Mouse (Mus musculus) layer of hippocampus, adult 18-20 months (tissue): ENCODE results near the gene Eid3. TPM values are rescaled to one million over a fixed set of nuclear protein-coding genes. Genes with fewer than 3 reads are reported as not detected.

Source experiments
- DNase-seq, 2 experiments: peaks; one replicate each; pipeline ENCODE4 v3.0.0; 2022; ENCODE audit warnings: low spot score in 2 of 2
- long read RNA-seq: library from polyadenylated mRNA; stranded (forward); transcript quantifications from one replicate; pipeline ENCODE4 v2.0.0, GENCODE M21; 2021
- total RNA-seq, 2 experiments: library from RNA; stranded (reverse); gene quantifications; 2 replicates each; pipeline ENCODE4 v1.2.3; 2021

Gene Eid3
- 1 to 10 TPM in 1 of 2 experiments, under 1 TPM in 1; 0.84 to 1.6 TPM for total RNA-seq
- long read RNA-seq = 0 reads

DNA sequence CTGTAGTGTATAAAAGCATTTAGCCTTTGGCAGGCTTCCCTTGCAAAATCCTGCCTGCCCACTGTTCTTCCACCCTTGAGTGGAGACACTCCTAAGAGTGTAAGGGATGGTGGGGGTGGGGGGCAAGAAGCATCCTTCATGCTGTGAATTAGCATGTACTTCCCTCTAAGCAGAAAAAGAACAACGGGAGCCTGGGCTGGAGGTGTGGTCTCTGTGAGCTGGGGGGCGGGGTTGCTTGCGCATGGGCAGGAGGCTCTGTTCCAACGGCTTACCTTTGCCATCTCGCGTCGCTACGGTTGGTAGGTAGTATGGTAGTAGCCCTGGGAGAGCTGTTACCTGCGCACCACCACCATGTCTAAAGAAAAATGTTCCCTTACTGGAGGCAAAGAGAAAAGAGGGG lies at the start of gene Eid3:
Gene Eid3, plus strand, starts transcription at position 271 of the 400 bp plus-strand sequence.
- no peak for DNase-seq

DNA sequence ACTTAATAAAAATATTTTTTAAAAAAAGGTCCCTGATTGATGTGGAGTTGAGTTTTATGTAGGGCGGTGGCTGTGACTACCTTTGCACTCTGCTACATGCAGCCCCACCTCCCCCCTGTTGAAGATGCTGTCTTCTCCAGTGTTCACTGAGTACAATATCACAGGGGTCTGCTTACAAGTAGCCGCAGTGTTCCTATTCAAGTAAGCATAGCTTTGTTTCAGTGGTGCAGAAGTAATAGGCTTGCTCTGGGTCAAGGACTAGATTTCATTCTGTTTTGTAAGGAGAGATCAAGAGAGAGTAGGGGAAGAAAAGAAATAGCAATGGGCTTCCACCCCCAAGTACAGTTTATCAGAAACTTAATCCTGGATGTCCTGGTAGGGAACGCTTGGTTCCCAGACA lies 48.9 kb upstream of the Eid3 start:
- DNase-seq = no peak

DNA sequence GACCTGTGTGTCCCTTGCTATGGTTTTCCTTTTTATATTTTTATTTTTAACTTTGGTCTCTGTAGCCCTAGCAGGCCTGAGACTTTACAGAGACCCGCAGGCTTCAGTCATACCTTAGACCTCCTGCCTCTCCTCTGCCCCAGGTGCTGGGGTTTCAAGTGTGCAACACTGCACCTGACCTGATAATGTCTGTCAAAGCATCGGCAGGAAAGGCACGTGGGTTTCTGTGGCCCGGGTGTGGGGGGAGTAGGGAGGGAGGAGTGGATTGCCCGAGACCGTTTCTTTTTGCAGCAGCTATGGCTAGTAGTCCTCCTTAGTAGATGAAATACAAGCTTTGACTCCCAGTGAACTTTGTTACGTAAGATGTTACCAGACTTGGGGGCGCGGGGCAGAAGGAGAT lies 48.5 kb upstream of the Eid3 start:
- no peak for DNase-seq

DNA sequence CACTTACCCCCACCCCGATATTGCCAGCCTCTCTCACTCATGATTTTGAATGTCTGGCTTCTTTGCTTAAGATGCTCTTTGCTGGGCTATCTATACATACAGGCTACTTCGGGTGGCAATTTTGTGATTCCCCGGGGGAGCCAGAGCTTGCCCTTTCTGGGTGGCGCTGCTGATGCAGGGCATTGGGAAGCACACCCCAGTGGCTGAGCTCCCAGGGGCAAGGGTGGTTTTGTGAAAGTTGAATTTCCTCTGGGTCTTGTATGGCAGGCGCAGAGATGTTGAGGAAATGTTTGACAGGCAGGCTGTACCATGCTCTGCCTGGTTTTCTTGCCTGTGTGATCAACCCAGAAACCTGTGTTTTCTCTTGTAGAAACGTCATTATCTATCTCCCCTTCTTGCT lies 47.8 kb upstream of the Eid3 start:
- no peak for DNase-seq

DNA sequence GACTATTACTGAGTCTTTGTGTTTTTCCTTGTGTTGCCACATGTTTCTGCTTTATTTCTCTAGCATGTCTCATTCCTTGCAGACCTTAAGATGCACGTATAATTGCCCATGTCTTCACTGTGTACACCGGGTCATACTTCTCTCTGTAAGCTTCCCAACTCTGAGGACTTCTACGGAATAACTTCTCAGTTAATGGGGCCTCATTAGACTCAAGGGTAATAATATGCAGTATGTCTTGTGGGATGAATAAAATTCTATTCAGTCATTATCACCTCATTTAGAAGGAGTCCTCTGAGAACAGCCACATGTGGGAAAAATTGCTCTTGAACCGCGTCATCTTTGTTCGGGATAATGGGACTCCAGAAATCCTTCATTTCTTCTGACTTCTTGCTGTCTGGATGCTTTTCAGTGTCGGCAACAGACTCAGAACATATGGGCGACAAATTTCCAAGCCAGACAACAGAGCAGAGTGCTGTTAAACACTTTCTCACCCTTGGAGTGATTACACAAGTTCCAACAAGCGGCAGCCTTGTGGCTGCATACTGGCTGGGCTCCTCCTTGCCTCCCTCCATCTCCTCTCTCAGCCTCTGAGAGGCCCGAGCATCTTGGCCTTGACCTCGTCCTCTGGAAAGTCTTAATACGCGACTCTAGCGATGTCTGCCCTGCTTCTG lies 43.2 kb upstream of the Eid3 start:
- no peak for DNase-seq

DNA sequence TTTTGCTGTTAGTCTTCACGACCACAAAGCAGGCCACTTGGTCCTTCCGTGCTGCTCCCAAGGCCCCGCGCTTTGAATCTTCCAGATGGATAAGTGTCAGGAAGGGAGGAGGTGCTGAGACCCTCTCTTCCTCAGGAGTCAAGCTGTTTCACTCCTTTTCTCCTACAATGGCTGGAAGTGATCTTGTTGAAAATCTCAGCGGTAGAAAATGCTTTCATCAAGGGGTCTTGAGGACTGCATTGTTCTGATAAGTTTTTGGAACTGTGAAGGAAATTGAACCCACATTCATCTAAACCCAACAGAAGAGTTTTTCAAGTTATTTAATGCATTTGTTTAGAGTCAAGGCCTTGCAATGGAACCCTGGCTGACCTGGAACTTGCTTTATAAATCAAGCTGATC lies 42.6 kb upstream of the Eid3 start:
- DNase-seq = no peak

DNA sequence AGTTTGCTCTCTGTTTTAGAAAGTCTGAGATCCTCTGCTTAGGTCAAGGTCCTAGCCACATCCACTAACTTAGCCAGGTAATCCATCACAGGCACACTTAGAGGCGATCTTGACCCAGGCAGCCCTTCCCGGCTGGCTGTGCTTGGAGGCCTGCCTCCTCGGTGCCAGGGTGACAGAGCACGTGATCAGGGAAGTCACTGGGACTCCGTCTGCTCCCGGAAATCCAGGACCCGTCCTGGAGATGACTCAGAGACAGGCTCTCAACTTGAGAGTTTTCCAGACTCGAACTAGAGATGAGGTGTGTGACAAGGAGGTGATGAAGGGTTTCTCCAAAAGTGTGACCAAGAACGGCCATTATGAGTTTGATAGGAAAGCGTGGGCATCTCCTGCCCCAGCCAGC lies 41.9 kb upstream of the Eid3 start:
- DNase-seq = no peak

DNA sequence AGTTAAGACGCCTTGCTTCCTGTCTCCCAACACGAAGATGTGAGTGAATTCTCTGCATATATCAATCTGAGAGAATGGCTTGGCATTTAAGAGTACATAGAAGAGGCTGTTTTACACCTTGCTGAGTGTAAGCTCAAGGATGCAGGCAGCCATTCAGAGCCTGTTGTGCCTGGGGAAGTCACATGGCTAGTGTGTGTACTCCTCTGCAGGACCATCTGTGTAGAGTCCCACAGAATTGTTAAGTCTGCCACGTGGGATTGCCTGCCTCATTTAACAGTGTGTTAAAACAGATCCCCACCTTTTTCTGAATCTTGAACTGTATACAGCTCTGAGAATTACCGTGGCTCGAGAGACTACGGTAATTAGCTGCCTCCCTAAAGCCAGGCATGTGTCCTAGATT lies 39.9 kb upstream of the Eid3 start:
- DNase-seq = peak in 1 of 2 experiments; percentile 57

DNA sequence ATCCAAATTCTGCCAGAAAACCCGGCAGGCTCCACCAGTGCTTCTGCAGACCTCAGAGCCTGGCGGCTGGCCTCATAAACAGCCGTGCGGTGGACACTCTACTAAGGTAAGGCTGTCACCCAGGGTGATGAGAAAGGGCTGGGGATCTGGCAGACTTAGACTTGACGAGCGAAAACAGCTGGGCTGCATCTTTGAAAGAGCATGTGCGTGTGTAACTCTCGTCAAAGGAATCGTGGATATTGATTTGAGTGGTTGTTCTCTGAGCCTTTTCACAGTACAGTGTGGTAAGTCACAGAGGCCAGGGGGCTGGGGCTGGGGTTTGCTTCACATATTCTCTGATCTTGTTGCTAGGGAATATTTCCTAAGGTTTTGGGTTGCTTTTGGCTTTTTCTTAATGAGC lies 32.5 kb upstream of the Eid3 start, which contains the start of gene Txnrd1:
Gene Txnrd1, plus strand, starts transcription at position 26 of the 400 bp plus-strand sequence.
- DNase-seq = no peak

DNA sequence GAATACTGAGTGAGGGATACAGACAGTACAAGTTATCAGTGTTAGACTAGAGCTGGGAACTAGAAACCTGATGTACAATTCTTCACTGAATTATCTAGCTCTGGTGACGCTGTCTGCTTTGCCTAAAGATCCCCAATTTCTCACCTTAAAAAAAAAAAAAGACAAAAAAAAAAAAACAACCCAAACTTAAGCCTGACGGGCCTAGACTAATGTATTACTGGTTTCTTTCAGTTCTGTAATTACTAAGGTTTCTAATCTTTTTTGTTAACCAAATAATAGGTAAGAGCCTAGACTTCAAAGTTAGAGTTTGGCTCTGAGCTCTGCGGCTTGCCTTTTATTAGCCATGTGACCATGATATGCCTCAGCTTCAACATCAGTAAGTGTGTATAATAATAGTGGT lies 30.5 kb upstream of the Eid3 start:
- no peak for DNase-seq

DNA sequence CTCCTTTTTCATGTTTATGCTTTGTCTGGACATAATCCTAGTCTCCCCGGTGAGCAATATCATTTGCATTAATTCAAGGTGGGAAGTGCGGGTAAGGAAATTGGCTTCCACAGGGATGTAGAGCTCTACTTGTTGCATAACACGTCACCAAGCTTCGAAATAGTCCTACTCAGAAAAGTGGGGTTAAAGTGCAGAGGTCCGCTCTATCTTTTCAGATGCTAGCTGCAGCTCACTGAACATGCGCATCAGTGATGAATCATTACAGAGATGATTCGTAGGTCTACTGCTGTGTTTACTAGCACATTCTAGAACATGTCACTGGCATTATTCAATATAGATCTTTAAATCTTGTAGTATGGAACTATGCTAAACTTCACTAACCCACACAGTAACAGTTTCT lies 28.0 kb upstream of the Eid3 start:
- DNase-seq = no peak

DNA sequence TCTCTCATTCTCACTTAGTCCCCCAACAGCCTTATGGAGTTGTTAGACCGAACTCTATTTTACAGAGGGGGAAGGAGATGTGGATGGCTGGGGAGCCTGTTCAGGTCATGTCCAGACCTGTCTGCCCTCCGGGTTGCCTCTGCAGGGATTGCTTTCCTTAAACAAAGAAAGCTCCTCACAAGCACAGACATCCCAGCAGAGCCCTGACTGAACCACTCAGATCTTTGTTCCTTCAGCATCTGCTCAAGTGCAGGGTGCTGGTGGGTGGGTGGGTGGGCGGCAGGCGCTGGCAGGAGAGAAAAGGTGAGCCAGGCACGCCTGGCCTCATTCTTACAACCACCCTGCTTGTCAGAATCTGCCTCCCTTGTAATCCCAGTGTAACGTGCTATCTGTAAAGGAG lies 22.3 kb upstream of the Eid3 start:
- no peak for DNase-seq

DNA sequence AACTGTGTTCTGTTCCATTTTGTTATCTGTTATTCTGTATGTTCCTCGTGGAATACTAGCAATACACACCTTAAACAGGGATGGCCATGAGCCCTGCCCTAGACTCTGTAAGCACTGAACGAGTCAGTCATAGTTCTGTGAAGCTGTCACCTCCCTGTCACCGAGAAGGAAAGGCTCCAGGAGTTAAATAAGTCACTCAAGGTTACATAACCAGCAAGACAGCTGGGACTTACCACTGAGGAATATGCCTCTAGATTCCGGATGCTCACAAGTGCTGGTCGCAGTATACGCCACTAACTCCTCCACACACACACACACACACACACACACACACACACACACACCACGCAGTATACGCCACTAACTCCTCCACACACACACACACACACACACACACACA lies 21.7 kb upstream of the Eid3 start:
- peak in 1 of 2 experiments; percentile 16 for DNase-seq

DNA sequence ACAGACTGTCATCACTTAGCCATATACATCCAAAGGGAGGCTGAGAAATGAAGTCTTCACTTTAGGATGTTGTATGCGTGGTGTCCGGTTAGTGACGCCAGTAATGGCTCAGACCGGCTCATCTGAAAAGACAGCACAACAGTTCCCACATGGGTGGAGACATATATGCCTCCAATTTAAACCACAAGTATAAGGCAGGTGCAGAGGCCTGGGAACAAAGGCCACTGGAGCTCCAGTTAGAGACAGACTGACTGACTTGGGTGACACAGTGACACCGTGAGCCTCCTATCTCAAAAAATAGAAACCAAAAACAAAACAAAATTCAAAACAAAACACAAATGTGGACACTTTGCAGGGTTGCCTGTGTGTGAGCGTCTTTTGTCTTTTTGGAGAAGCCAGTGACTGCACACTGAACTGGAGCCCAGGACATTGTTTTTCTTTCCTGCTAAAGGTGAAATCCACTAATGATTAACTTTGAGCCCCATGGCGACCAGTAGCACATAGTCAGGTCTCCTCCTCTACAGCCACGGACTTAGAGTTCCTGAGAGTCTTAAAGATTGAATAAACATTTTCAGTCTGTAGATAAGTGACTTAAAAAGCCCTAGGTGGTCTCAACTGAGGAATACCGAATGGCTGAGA lies 18.5 kb upstream of the Eid3 start:
- no peak for DNase-seq

DNA sequence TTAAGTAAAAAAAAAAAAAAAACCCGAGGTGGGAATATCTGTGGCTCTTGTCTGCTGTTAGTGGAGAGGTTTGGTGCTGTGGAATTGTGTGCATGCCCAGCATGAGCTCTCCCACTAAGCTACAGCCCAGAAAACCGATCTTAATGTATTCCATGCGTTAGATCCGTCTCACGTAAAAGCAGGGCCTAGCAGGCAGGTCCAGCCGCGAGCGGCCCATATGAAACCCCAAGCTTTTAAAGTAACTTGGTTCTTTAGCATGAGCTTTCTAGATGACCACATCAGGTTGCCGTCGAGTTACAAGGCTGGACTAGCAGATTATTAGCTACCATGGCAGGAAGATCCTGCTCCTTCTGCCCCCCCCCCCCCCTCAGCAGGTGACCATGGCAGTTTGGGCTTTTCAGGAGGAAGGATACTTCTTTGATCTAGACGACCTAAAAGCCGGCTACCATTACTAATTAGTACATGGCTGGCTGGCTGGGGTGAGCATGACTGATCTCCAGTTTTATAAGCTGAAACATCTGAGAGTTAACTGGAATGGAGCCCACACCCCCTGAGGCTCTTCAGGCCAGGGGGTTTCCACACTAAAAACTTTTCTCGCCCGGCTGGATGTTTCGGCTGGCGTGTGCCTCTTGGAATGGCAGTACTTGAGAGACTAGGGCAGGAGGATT lies 16.6 kb upstream of the Eid3 start:
- DNase-seq = no peak

DNA sequence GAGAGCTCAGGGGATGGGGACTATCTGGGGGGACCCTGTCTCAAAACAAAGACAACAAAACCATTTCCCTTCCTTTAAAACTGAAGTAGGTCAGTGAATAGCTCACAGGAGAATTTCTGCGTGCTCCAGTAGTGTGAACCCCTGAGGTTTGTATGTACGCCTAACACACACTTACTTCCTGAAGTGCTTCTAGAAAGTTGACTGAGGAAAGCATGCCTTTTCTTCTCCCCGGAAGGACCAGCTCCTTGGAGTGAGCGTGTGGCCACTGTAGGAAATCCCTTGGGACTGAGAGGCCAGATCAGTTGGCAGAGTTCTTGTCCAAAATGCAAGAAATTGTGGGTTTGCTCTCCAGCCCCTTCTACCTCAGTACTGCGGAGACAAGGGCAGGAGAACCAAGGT lies 16.1 kb upstream of the Eid3 start:
- no peak for DNase-seq

DNA sequence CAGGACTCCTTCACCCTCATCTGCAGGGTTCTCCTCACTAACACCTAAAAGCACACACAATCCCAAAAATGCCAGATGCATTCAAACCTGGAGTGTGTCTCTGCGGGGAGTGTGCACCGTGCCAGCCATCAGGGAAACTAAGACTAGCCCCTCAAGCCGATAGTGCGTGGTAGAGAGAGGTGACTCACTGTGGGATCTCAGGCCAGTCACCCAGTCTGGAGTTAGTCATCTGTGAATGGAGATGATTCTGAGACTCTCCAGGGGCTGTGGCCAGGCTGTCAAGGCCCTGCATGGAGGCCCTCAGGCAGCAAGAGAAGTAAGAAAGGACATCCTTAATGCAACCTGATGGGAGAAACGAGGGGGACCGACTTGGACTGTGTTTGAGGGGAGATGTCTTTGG lies 14.7 kb upstream of the Eid3 start:
- no peak for DNase-seq

DNA sequence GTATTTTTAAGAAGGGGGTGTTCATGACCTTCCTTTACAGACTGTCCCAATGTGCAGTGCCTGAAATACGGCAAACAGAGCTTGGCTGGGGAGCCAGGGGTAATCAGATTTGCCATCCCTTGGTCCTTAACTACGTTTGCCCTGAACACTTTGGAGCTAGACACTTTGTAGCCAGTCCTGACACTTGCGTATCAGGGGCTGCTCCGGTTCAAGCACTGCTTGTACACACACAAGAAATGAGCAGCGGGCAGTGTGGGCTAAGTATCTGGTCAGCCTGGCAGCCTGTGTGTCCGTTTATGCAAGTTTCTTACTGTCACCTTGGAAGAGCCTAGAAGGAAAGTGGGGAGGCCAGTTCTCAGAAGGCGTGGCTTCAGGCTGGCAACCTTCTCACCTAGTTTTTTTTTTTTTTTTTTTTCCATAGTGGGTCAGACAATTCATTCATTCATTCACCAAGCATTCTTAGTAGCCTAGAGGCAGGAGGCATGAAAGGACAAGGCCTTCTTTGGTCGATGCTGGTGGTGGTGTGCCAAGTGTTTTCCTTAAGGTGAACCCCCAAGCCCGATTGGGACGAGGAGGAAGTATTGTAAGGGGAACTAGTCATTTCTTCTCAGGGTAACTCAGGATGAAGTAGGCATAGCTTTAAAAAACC lies 8.3 kb upstream of the Eid3 start:
- no peak for DNase-seq

DNA sequence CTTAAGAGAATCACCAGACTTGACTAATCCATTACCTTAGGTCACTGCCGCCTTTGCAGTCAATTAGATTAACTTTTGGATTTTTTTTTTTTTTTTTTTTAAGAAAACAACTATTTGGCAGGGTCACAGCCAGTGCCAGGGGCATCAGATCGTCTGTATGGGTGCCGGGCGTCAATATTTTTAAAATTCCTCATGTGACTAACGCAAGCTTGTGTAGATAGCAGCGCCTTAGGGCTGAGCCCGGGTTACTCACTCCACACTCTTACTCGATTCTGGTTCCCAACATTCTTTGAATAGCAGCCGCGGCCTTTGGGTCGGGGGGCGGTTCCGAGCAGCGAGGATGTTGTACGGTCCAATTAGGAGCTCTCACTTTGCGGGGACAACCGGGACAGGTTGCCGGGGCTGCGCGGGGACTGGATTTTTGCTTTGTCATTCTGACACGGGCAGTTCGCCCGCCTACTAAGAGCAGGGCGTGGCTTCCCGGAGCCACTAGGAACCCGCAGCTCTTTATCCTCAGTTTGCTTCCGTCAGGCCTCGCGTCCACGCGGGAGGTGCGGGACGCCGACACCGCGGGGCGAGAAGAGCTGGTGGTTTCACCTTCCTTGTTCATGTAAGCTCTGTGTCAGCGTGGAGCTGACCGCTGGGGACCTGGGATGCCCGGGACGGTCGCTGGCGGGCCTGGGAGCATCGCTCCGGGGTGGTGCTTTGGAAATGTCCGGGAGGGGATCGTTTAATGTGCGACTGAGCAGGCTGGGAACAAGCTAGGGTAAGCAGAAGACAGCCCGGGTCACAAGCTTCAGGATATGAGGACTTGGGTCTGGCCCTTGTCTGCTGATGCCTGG lies 7.5 kb upstream of the Eid3 start:
- peak; percentile 88 to 95 for DNase-seq

DNA sequence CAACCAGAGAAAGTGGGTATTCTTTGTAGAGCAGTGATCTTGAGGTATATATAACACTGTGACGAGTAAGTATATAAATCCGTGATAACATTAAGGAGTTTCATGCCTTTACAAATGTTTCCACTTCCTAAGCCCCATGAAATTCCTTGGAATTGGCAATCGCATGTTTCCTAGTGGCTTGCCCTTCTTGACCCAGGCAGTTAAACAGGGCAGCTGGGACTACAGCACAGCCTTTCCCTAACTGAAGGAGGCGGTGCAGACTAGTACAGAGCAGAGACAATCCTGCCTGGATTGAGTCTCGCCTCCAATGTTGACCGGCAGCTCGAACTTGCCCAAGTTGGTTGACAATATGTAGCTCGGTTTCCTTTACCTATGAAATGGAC lies 6.9 kb upstream of the Eid3 start:
- peak in 1 of 2 experiments; percentile 37 for DNase-seq
